Mouse (Mus musculus): Measurements from ENCODE around the gene Pcolce2.

DNA sequence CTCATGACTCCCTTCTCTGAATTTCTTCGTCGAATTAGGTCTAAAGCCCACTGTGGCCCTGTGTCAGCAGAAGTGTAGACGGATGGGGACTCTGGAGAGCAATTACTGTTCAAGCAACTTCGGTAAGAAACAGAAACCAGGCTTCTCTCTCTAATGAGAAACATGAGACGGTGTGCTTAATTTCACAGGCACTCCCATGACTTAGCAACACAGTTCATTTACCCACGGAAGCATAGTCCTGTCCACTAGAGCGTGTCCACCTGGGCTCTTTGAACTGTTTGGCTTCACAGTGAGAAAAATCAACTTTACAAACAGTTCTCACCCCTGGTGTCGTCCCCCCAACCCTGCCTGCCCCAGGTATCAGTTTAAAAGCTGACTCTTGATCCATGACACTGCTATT lies 55.4 kb downstream of the Pcolce2 start:
- TF ChIP-seq POLR2A (IDR thresholded peaks at IDR 0.05; ENCODE audit: borderline replicate concordance, insufficient read depth, low read length) (no peak), CTCF (IDR thresholded peaks at IDR 0.05; ENCODE audit: borderline replicate concordance, insufficient read depth, low read depth, low read length) (no peak)
